Comparison of ENCODE assay signal across 10 mouse cellular contexts in the genomic region with DNA sequence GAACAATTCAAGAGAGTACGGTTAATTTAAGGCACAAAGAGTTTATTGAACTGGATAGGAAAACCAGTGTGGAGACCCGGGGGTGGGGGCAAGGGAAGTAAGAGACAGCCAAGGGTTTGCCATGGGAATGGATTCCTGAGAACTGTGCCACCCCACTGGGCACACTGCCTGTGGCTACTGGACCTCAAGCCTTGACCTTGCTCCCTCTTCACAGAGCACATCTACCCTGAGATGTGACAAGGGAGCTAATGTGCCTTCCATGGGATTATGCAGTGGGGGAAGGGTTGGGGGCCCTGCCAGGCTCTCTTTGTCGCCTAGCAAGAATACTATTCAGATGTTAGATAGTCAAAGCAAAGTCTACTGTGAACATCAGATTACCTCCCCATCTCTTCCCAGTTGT.
DNase-seq lines count a peak whose midpoint lies in the region; ATAC-seq and TF ChIP-seq lines count a peak whose summit lies in the region.
"Had no signal": no experiment of that assay in that cellular context is flagged by ENCODE, and none has a peak within 500 bp of the region (broad histone marks: within the 10 kb centered on the region; RNA-seq: fewer than 3 reads in every experiment).

No protein-coding gene starts in this region.

- TF ChIP-seq POLR2A in heart, adult 2 months (IDR thresholded peaks at IDR 0.05; ENCODE audit: insufficient read depth, low read depth, low read length), result no peak

- intact Hi-C loops in left cerebral cortex, postnatal 25 days (cut with DNase I), result no loop called here
- intact Hi-C loops in heart, adult 2 months (cut with DNase I), result no loop called here

- no peaks in the 10 kb centered on the region for H3K36me3 ChIP-seq in hindbrain, embryonic 12.5 days
- no peaks in the 10 kb centered on the region for H3K36me3 ChIP-seq in heart, adult 2 months (ENCODE audit: control insufficient read depth, insufficient read depth, low read length)
- H3K36me3 ChIP-seq in liver, embryonic 11.5 days (ENCODE audit: control insufficient read depth, insufficient read depth, low read length), result no peaks in the 10 kb centered on the region
- H3K36me3 ChIP-seq: heart, embryonic 15.5 days; limb, embryonic 10.5 days had no signal

- no peak overlapping the region for H3K9ac ChIP-seq in hindbrain, embryonic 12.5 days
- no peak overlapping the region for H3K9ac ChIP-seq in heart, adult 2 months (ENCODE audit: low read depth, low read length)
- no peak overlapping the region for H3K9ac ChIP-seq in liver, embryonic 11.5 days (ENCODE audit: low read depth, low read length)
- H3K9ac ChIP-seq: heart, embryonic 15.5 days had no signal

- H3K27ac ChIP-seq in hindbrain, embryonic 12.5 days, result peak overlapping the region; percentile 77
- no peak overlapping the region for H3K27ac ChIP-seq in heart, adult 2 months
- H3K27ac ChIP-seq in liver, embryonic 11.5 days (ENCODE audit: low read depth, low read length), result no peak overlapping the region
- H3K27ac ChIP-seq: heart, embryonic 15.5 days; limb, embryonic 10.5 days had no signal

- H3K4me2 ChIP-seq in hindbrain, embryonic 12.5 days (replicated peaks), result no peak overlapping the region
- no peak overlapping the region for H3K4me2 ChIP-seq in liver, embryonic 11.5 days
- H3K4me2 ChIP-seq: heart, embryonic 15.5 days had no signal

- no peak for TF ChIP-seq CTCF in heart, adult 2 months (IDR thresholded peaks at IDR 0.05)

- 43% methylated on average over 3 of the region's 3 CpGs for WGBS in hindbrain, embryonic 12.5 days
- 84% methylated on average over 3 of the region's 3 CpGs for WGBS in heart, adult 2 months
- 75% methylated on average over 3 of the region's 3 CpGs for WGBS in liver, embryonic 11.5 days

- peak; percentile 16 for DNase-seq in embryo, embryonic 11 days
- no peak for DNase-seq in embryo, embryonic 10 days (ENCODE audit: low spot score)
- peak; percentile 14 to 62 for DNase-seq in left cerebral cortex, postnatal 25 days (ENCODE audit: low spot score in 2 of 2)
- peak; percentile 83 to 89 for DNase-seq in right cerebral cortex, postnatal 10 days (ENCODE audit: low spot score in 2 of 2)
- DNase-seq in heart, adult 2 months, result no peak
- DNase-seq in liver, embryonic 11.5 days (ENCODE audit: low spot score), result no peak
- DNase-seq in MN1 (ENCODE audit: low spot score), result no peak

- no peak for TF ChIP-seq EP300 in heart, adult 2 months (IDR thresholded peaks at IDR 0.05; ENCODE audit: insufficient read depth, low read depth, low read length)

- no peaks in the 10 kb centered on the region for H3K9me3 ChIP-seq in hindbrain, embryonic 12.5 days (replicated peaks)
- H3K9me3 ChIP-seq in liver, embryonic 11.5 days (ENCODE audit: control insufficient read depth, low read length), result 0 out of 2 replicates have a peak, but pooled peaks cover 2% of the 10 kb centered on the region
- H3K9me3 ChIP-seq: heart, embryonic 15.5 days; limb, embryonic 10.5 days had no signal

- no peaks in the 10 kb centered on the region for H3K27me3 ChIP-seq in hindbrain, embryonic 12.5 days
- no peaks in the 10 kb centered on the region for H3K27me3 ChIP-seq in heart, adult 2 months (ENCODE audit: control insufficient read depth, insufficient read depth, low read length)
- H3K27me3 ChIP-seq in liver, embryonic 11.5 days (replicated peaks; ENCODE audit: control insufficient read depth, insufficient read depth, low read length), result no peaks in the 10 kb centered on the region
- H3K27me3 ChIP-seq: heart, embryonic 15.5 days had no signal

- ATAC-seq in hindbrain, embryonic 12.5 days (ENCODE audit: low FRiP score), result peak; percentile 89
- ATAC-seq in liver, embryonic 11.5 days (replicated peaks; ENCODE audit: low FRiP score), result no peak

- peaks cover 16% of the 10 kb centered on the region for H3K4me1 ChIP-seq in hindbrain, embryonic 12.5 days
- H3K4me1 ChIP-seq in heart, adult 2 months (ENCODE audit: control insufficient read depth, insufficient read depth, low read length), result no peaks in the 10 kb centered on the region
- no peaks in the 10 kb centered on the region for H3K4me1 ChIP-seq in liver, embryonic 11.5 days (replicated peaks; ENCODE audit: control insufficient read depth, insufficient read depth, low read length)
- H3K4me1 ChIP-seq: limb, embryonic 10.5 days had no signal

- H3K79me2 ChIP-seq in heart, adult 2 months (replicated peaks; ENCODE audit: control insufficient read depth, insufficient read depth, low read length), result no peaks in the 10 kb centered on the region

- no peak overlapping the region for H3K4me3 ChIP-seq in hindbrain, embryonic 12.5 days
- H3K4me3 ChIP-seq in heart, adult 2 months, result no peak overlapping the region
- H3K4me3 ChIP-seq in liver, embryonic 11.5 days (ENCODE audit: low read depth, low read length), result no peak overlapping the region
- H3K4me3 ChIP-seq: heart, embryonic 15.5 days; limb, embryonic 10.5 days had no signal

Comparison
In these comparisons a context has a peak if more than half of its experiments do, and no peak if none do; other contexts are left out.
1. DNase-seq: peak in embryo, embryonic 11 days (single experiment), left cerebral cortex, postnatal 25 days (2 of 2) and right cerebral cortex, postnatal 10 days (2 of 2); none in embryo, embryonic 10 days (single experiment), heart, adult 2 months (0 of 2), liver, embryonic 11.5 days (single experiment) and MN1 (single experiment).